Mouse (Mus musculus) brain, embryonic 14.5 days (tissue): ENCODE results near the gene Fcrlb. TPM values are rescaled to one million over a fixed set of nuclear protein-coding genes. Genes with fewer than 3 reads are reported as not detected.

Experiments used
- DNase-seq: peaks from one replicate; pipeline ENCODE4 v3.0.0-alpha.2; 2011; ENCODE audit warnings: low read depth
- CTCF ChIP-seq: fragments of 200-500 bp; IDR thresholded peaks from 2 replicates; pipeline ENCODE4 v1.5.1; 2012; ENCODE audit warnings: inconsistent platforms, mild to moderate bottlenecking, moderate library complexity, borderline replicate concordance; ENCODE audit not compliant: insufficient read depth, insufficient read length; ENCODE audit errors: extremely low read depth
- POLR2A ChIP-seq: fragments of 200-500 bp; IDR thresholded peaks from 2 replicates; pipeline ENCODE4 v1.6.1; 2012; ENCODE audit warnings: mild to moderate bottlenecking, inconsistent platforms, borderline replicate concordance; ENCODE audit not compliant: poor library complexity, insufficient read depth, insufficient read length, severe bottlenecking; ENCODE audit errors: extremely low read depth
- polyA plus RNA-seq: library from polyadenylated mRNA; depleted of rRNA; stranded (reverse); fragments of >200 nt; gene quantifications from 2 replicates; pipeline ENCODE4 v1.2.3, GENCODE M21; 2012

Gene Fcrlb
- polyA plus RNA-seq, 1 experiment: 0.44 TPM

- DNase-seq: no peak
- TF ChIP-seq POLR2A (no peak), CTCF (no peak)
Measured at GRCm38 (mm10) chr1:170903485-170903884, 9.3 kb downstream of the Fcrlb start.

GRCm38 (mm10) chr1:170901536-170902238 is 11.1 kb downstream of the Fcrlb start:
- TF ChIP-seq POLR2A: no peak
- TF ChIP-seq CTCF: peak; percentile 89
- DNase-seq: peak; percentile 89

- DNase-seq: peak; percentile 76
- TF ChIP-seq POLR2A (no peak), CTCF (no peak; the same call in 1 of the 2 replicates)
Measured at GRCm38 (mm10) chr1:170900799-170901467, 11.8 kb downstream of the Fcrlb start.

- no peak for DNase-seq
- TF ChIP-seq POLR2A (no peak), CTCF (no peak)
Measured at GRCm38 (mm10) chr1:170898413-170899075, 14.2 kb downstream of the Fcrlb start.

GRCm38 (mm10) chr1:170896651-170897281 is 16.0 kb downstream of the Fcrlb start:
- TF ChIP-seq CTCF (no peak), POLR2A (no peak)
- DNase-seq: no peak

GRCm38 (mm10) chr1:170894603-170895602 is 17.8 kb downstream of the Fcrlb start:
- DNase-seq: peak; percentile 76
- no peak for TF ChIP-seq POLR2A
- 0 out of 2 replicates have a peak, but pooled peaks have one; percentile 15 for TF ChIP-seq CTCF

GRCm38 (mm10) chr1:170892279-170892678 is 20.5 kb downstream of the Fcrlb start:
- TF ChIP-seq POLR2A: no peak
- no peak for DNase-seq

- TF ChIP-seq CTCF: no peak
- TF ChIP-seq POLR2A: no peak
Measured at GRCm38 (mm10) chr1:170891646-170892045, 21.1 kb downstream of the Fcrlb start.

GRCm38 (mm10) chr1:170889310-170889709 is 23.4 kb downstream of the Fcrlb start:
- TF ChIP-seq POLR2A: no peak
- no peak for TF ChIP-seq CTCF
- DNase-seq: no peak

More at GRCm38 (mm10) chr1:170891646-170892045, 21.1 kb downstream of the Fcrlb start:
- DNase-seq: no peak

GRCm38 (mm10) chr1:170886044-170886458 is 26.7 kb downstream of the Fcrlb start:
- no peak for DNase-seq
- no peak for TF ChIP-seq CTCF
- TF ChIP-seq POLR2A: no peak

- TF ChIP-seq CTCF: peak; percentile 77
- TF ChIP-seq POLR2A: peak; percentile 32; the same call in 1 of the 2 replicates
Measured at GRCm38 (mm10) chr1:170884978-170885561, 27.7 kb downstream of the Fcrlb start, which contains the start of the genes Gm26620 and Dusp12. Gene Gm26620, plus strand, starts transcription at chr1:170885065. Gene Dusp12, minus strand, starts transcription at chr1:170885540.

More at GRCm38 (mm10) chr1:170884978-170885561, 27.7 kb downstream of the Fcrlb start, which contains the start of the genes Gm26620 and Dusp12:
- peak; percentile 98 for DNase-seq
